Mouse (Mus musculus) hindbrain, embryonic 15.5 days (tissue): Measurements from ENCODE around the gene Xrcc4. TPM values are rescaled to one million over a fixed set of nuclear protein-coding genes. Genes with fewer than 3 reads are reported as not detected.

Experiments
- ATAC-seq: fragments of 200-750 bp; cut with Nextera tagmentation; 2 replicates; pipeline ENCODE4 v1.8.0; 2017; ENCODE audit warnings: low read depth, moderate number of reproducible peaks, moderate TSS enrichment; ENCODE audit not compliant: low FRiP score
- H3K27ac ChIP-seq: fragments of 300-500 bp; sonication (generic); replicated peaks from 2 replicates; pipeline ENCODE4 v1.5.1; 2015; ENCODE audit warnings: mild to moderate bottlenecking, inconsistent platforms
- H3K27me3 ChIP-seq: fragments of 300-500 bp; sonication (generic); 2 replicates; pipeline ENCODE4 v1.6.1; 2015; ENCODE audit warnings: control low read depth, inconsistent platforms
- H3K36me3 ChIP-seq: fragments of 300-500 bp; sonication (generic); 2 replicates; pipeline ENCODE4 v1.6.1; 2015; ENCODE audit warnings: control low read depth, inconsistent platforms
- H3K4me1 ChIP-seq: fragments of 300-500 bp; sonication (generic); replicated peaks from 2 replicates; pipeline ENCODE4 v1.6.1; 2015; ENCODE audit warnings: control low read depth, inconsistent platforms
- H3K4me2 ChIP-seq: fragments of 300-500 bp; sonication (generic); 2 replicates; pipeline ENCODE4 v1.6.1; 2015; ENCODE audit warnings: moderate library complexity, mild to moderate bottlenecking, inconsistent platforms
- H3K4me3 ChIP-seq: fragments of 300-500 bp; sonication (generic); 2 replicates; pipeline ENCODE4 v1.5.1; 2015; ENCODE audit warnings: mild to moderate bottlenecking, inconsistent platforms
- H3K9ac ChIP-seq: fragments of 300-500 bp; sonication (generic); 2 replicates; pipeline ENCODE4 v1.6.1; 2015; ENCODE audit warnings: inconsistent platforms
- H3K9me3 ChIP-seq: fragments of 300-500 bp; sonication (generic); 2 replicates; pipeline ENCODE4 v1.6.1; 2016; ENCODE audit warnings: control low read depth, inconsistent platforms
- whole genome bisulfite sequencing: fragments of 180-500 bp; shearing (Covaris S2); methylation state at CpG from one replicate; pipeline ENCODE4 v1.1.7; 2015; 5-methylcytosine and 5-hydroxymethylcytosine counted together
- polyA plus RNA-seq: library from polyadenylated mRNA; unstranded; fragments of >200 nt; fragmentation: Nextera tagmentation; extraction: Ambion mirVana; gene quantifications from 2 replicates; pipeline ENCODE4 v1.2.1, GENCODE M21; 2015

Xrcc4 gene
- polyA plus RNA-seq, 1 experiment from 2014 or later: 14.7 TPM

DNA sequence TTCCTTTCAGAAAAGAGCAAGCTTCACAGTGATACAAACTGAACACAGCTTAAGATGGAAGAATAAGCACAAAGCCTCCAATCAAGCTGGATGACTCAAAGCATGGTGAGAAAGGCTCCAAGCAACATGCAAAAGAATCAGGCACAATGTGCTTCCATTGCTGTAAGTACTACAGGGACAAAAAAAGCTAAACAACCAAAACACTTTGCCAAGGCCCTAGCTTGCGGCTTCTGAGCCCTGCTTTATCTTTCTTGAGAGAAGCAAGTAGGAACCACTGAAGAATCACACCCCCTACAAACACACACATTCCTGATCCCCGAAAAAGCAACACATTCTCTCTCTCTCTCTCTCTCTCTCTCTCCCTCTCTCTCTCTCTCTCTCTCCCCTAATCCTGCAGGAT, 56.9 kb downstream of the Xrcc4 start:
- no peak for ATAC-seq
- Histone ChIP-seq H3K4me1 (no peaks in the 10 kb centered on the region), H3K27me3 (no peaks in the 10 kb centered on the region), H3K27ac (no peak overlapping the region), H3K36me3 (no peaks in the 10 kb centered on the region), H3K4me2 (no peak overlapping the region), H3K9ac (no peak overlapping the region), H3K4me3 (no peak overlapping the region), H3K9me3 (no peaks in the 10 kb centered on the region)
- 44% methylated on average over 2 of the region's 2 CpGs for WGBS

DNA sequence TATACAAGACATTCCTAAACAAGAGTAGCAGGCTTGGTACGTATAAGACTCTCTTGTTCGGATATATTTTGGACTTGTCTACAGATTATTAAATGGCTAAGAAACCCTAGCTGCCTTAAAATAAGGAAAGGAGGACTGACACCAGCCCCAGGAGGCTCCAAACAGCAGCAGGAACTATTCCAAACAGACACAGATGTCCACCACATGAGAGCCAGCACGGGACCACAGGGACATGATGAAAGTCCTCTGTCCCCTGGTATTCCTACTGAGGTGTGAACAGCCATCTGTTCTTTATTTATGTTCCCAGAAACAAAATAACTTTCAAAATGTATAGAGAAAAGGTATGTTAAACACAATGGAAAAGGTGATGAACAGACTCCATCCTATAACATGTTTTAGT, 58.5 kb downstream of the Xrcc4 start:
- Histone ChIP-seq H3K36me3 (no peaks in the 10 kb centered on the region), H3K9ac (no peak overlapping the region), H3K27me3 (no peaks in the 10 kb centered on the region), H3K4me1 (no peaks in the 10 kb centered on the region), H3K4me3 (no peak overlapping the region), H3K4me2 (no peak overlapping the region), H3K27ac (no peak overlapping the region), H3K9me3 (no peaks in the 10 kb centered on the region)
- WGBS: 77% methylated on average over 3 of the region's 3 CpGs
- no peak for ATAC-seq

DNA sequence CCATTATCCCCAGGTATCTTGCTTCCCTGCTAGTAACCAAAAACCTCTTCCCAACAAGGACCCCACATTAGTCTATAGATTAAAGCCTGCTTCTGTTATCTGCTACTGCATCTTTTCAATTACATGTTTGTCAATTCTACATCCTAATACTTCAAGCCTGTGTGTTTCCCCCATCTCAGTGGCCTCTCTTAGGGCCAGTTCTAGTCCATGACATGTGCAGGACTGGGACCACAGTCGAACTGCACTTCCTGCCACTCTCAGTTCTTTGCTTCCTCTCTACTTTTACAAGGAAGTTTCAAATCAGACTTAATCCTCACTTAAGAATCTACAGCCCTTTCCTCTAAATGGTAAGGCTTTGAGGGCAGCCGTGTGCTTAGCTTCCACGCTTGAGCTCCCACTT, 76.8 kb downstream of the Xrcc4 start:
- Histone ChIP-seq H3K4me2 (no peak overlapping the region), H3K4me3 (no peak overlapping the region), H3K36me3 (no peaks in the 10 kb centered on the region), H3K9ac (no peak overlapping the region), H3K9me3 (no peaks in the 10 kb centered on the region), H3K4me1 (no peaks in the 10 kb centered on the region), H3K27ac (no peak overlapping the region), H3K27me3 (no peaks in the 10 kb centered on the region)
- 56% methylated on average over 3 of the region's 3 CpGs for WGBS
- ATAC-seq: no peak

DNA sequence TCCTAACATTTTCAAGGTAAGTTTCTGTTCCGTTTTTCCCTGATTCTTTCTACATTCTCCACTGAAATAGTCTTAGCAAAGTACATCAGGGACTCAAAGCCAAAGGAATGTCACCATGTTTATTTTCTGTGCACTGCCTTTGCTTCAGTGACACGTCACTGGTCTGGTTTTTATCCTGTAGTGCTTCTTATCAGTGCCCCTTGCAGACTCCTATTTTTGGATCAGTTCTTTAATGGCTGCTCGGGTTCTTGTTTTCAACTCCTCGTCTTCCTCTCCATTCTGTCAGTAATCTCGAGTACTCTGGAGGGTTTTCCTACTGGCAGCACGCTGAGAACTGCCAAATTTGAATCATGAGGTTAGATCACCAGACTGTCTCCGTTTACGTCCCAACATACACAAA, 77.2 kb downstream of the Xrcc4 start:
- no peak for ATAC-seq
- H3K9ac ChIP-seq: no peak overlapping the region
- 78% methylated on average over 8 of the region's 8 CpGs for WGBS
- H3K4me1 ChIP-seq: no peaks in the 10 kb centered on the region
- H3K4me3 ChIP-seq: no peak overlapping the region
- H3K27ac ChIP-seq: no peak overlapping the region
- no peak overlapping the region for H3K4me2 ChIP-seq
- H3K9me3 ChIP-seq: no peaks in the 10 kb centered on the region
- H3K36me3 ChIP-seq: no peaks in the 10 kb centered on the region
- no peaks in the 10 kb centered on the region for H3K27me3 ChIP-seq

DNA sequence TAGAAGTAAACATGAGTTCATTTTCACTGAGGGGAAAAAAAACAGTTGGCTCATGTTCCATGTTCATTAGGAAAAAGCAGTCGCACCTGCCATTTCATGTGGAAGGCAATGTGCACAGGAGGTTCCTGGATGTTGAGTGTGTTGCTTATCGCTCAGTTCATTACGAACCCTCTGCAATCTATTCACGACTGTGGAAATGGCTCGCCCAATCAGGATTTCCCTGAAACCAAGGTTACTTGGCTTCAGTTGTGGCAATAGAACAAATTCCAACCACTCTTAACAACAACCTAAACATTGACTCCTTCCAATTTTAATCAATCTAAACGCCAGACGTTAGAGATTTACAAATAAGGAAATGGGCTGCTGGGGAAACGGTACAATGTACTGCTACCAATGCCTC, 78.3 kb downstream of the Xrcc4 start:
- no peaks in the 10 kb centered on the region for H3K4me1 ChIP-seq
- H3K27me3 ChIP-seq: no peaks in the 10 kb centered on the region
- ATAC-seq: no peak
- H3K9me3 ChIP-seq: no peaks in the 10 kb centered on the region
- WGBS: 71% methylated on average over 8 of the region's 8 CpGs
- H3K4me3 ChIP-seq: no peak overlapping the region
- no peak overlapping the region for H3K9ac ChIP-seq
- H3K4me2 ChIP-seq: no peak overlapping the region
- H3K27ac ChIP-seq: no peak overlapping the region
- H3K36me3 ChIP-seq: no peaks in the 10 kb centered on the region

DNA sequence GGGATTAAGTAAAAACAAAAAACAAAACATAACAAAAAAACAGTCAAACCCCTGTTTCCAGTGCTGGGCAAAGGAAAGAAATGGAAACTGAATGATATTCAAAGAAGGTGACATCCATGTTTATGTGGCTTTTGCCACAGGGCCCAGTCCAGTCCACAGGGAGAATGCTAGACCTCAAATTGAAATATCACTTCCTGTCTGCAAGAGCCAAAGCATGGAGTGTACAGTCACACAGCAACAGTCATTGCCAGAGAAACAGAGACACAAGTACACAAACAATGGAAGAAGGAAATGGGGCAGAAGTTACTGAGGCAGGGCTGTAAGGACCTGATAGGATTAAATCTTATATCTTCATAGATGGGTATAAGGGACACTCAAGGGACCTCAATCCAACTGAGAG, 79.6 kb downstream of the Xrcc4 start:
- Histone ChIP-seq H3K27ac (no peak overlapping the region), H3K27me3 (no peaks in the 10 kb centered on the region), H3K4me1 (no peaks in the 10 kb centered on the region), H3K4me2 (no peak overlapping the region), H3K4me3 (no peak overlapping the region), H3K36me3 (no peaks in the 10 kb centered on the region), H3K9me3 (no peaks in the 10 kb centered on the region), H3K9ac (no peak overlapping the region)
- no peak for ATAC-seq

DNA sequence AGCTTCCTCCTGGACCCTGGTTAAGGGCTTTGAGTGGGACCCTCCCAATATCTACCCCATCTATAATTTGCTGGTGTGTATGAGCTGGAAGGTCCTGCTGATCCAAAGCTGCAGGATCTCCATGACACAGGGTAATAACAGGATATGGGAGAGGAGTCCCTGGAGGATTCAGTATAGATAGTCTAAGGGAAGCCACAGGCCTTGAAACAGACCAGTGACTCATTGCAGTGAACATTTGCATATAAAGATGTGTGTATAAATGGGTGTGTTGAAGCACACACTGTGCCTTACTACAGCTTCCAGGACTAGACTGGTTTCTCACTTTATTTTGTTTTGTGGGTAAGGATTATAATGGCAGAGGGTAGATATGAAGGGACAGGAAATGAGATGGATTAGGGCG, 83.8 kb downstream of the Xrcc4 start:
- Histone ChIP-seq H3K36me3 (no peaks in the 10 kb centered on the region), H3K4me2 (no peak overlapping the region), H3K4me3 (no peak overlapping the region), H3K27me3 (no peaks in the 10 kb centered on the region), H3K9ac (no peak overlapping the region), H3K27ac (no peak overlapping the region), H3K4me1 (no peaks in the 10 kb centered on the region), H3K9me3 (no peaks in the 10 kb centered on the region)
- no peak for ATAC-seq
- 96% methylated on average over 1 of the region's 1 CpGs for WGBS

DNA sequence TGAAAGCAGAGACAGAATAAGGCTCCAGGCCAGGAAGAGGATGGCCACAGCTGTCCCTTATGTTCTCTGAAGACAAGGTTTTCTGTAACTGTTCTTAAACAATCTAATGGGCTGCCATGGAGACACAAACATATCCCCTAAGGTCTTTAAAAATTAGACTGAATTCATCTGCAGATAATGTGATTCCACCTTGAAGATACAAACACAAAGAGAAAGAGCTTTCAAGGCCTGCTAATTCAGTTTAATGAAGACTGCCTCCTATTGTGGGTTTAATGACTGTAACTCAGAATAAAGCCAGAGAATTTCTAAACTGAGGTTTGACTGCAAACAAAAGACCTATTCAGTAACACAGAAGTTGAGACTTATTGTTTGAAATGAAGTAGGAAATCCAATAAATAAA, 91.9 kb downstream of the Xrcc4 start:
- no peak overlapping the region for H3K27ac ChIP-seq

DNA sequence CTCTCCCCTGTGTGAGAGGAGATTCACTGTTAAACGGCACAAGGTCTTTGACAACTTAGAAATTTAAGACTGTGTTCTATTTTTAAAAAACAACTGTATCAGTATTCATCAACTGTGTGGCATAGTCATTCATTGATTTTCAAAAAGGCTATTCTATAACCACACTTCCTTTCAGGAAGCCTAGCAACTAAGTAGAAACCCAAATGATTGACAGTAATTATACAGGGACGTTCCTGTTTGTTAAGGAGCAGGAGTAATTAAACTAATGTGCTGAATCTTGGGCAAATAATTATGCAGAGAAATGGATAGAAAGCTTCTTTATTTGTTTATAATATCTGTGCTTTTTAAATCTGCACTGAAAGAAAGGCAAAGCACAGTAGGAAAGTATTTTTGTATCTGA, 103.3 kb downstream of the Xrcc4 start:
- Histone ChIP-seq H3K9me3 (no peaks in the 10 kb centered on the region), H3K4me2 (no peak overlapping the region), H3K4me1 (no peaks in the 10 kb centered on the region), H3K36me3 (no peaks in the 10 kb centered on the region), H3K4me3 (no peak overlapping the region), H3K9ac (no peak overlapping the region), H3K27me3 (no peaks in the 10 kb centered on the region), H3K27ac (no peak overlapping the region)
- no peak for ATAC-seq
- WGBS: 26% methylated on average over 2 of the region's 2 CpGs

More for the DNA sequence above, 91.9 kb downstream of the Xrcc4 start:
- no peaks in the 10 kb centered on the region for H3K27me3 ChIP-seq
- no peaks in the 10 kb centered on the region for H3K36me3 ChIP-seq
- 0 out of 2 replicates have a peak, but pooled peaks cover 2% of the 10 kb centered on the region for H3K4me1 ChIP-seq
- no peaks in the 10 kb centered on the region for H3K9me3 ChIP-seq
- no peak overlapping the region for H3K4me2 ChIP-seq
- no peak overlapping the region for H3K9ac ChIP-seq
- H3K4me3 ChIP-seq: no peak overlapping the region
- no peak for ATAC-seq

DNA sequence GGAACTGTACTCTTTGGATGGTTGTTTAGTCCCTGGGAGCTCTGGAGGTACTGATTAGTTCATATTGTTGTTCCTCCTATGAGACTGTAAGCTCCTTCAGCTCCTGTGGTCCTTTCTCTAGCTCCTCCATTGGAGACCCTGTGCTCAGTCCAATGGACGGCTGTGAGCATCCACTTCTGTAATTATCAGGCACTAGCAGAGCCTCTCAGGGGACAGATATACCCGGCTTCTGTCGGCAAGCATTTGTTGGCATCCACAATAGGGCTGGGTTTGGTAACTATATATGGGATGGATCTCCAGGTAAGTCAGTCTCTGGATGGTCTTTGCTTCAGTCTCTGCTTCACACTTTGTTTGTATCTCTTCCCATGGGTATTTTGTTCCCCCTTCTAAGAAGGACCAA, 118.5 kb downstream of the Xrcc4 start:
- WGBS: 74% methylated on average over 3 of the region's 3 CpGs
- Histone ChIP-seq H3K27ac (no peak overlapping the region), H3K4me2 (no peak overlapping the region), H3K4me1 (no peaks in the 10 kb centered on the region), H3K9me3 (no peaks in the 10 kb centered on the region), H3K9ac (no peak overlapping the region), H3K27me3 (no peaks in the 10 kb centered on the region), H3K4me3 (no peak overlapping the region), H3K36me3 (no peaks in the 10 kb centered on the region)
- ATAC-seq: no peak

DNA sequence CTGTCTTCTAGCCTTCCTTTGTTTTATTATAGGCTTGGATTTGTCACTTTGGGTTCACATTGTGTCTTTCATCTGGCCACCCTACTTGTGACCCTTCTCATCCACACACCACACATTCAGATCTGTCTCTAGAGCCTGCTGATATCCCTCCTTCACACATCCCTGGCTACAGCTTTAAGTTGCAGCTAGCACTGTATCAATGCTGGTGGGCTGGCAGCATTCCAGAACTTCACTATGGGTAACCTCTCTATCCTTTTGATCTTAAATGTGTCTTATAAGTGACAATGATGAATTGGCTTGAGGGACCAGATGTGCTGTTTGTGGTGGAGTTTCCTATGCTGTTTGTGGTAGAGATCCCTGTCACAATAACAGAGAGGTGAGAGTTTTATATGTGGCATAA, 120.7 kb downstream of the Xrcc4 start:
- H3K27me3 ChIP-seq: no peaks in the 10 kb centered on the region
- H3K4me1 ChIP-seq: no peaks in the 10 kb centered on the region
- no peak overlapping the region for H3K4me3 ChIP-seq
- no peak overlapping the region for H3K27ac ChIP-seq
- ATAC-seq: no peak
- H3K36me3 ChIP-seq: no peaks in the 10 kb centered on the region
- H3K9ac ChIP-seq: no peak overlapping the region
- H3K9me3 ChIP-seq: no peaks in the 10 kb centered on the region
- H3K4me2 ChIP-seq: no peak overlapping the region

DNA sequence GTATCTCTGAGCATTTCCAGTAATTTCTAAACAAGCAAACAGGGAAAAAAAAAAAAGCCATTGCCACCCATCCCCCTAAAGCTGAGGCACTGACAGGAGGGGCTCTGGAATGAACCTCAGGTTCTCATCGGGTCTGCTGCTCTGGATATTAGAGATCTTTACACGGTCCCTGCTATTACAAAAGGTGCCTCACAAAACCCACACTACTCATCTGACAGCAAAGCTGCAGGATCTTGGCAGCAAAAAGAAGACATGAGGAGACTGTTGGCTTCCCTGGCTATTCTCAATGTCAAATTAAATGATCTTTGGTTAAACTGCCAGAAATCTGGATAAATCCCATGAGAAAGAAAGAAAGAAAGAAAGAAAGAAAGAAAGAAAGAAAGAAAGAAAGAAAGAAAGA, 145.1 kb downstream of the Xrcc4 start:
- no peaks in the 10 kb centered on the region for H3K27me3 ChIP-seq
- no peaks in the 10 kb centered on the region for H3K9me3 ChIP-seq
- no peak overlapping the region for H3K4me2 ChIP-seq
- H3K36me3 ChIP-seq: no peaks in the 10 kb centered on the region
- no peak for ATAC-seq
- WGBS: 45% methylated on average over 2 of the region's 2 CpGs
- H3K4me1 ChIP-seq: no peaks in the 10 kb centered on the region
- H3K9ac ChIP-seq: no peak overlapping the region
- no peak overlapping the region for H3K4me3 ChIP-seq
- H3K27ac ChIP-seq: no peak overlapping the region

DNA sequence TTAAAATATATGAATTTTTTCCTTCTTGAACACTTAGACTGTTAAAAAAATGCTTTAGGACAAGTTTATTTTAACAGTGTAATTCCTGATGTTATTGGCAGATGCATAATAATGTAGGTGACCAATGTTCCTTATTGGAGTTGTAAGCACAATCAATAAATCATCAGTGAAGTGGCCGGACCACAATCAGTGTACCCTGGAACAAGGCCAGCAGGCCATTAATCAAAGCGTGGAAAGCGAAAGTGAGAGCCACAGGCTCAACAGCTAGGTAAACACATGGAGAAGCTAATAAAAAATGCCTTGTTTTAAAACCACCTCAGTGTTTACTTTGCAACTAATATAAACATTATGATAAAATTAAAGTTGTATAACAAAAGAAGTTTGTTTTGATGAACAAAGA, 159.9 kb downstream of the Xrcc4 start:
- no peak overlapping the region for H3K27ac ChIP-seq
- 19% methylated on average over 3 of the region's 3 CpGs for WGBS
- no peak overlapping the region for H3K9ac ChIP-seq
- H3K4me3 ChIP-seq: no peak overlapping the region
- H3K27me3 ChIP-seq: no peaks in the 10 kb centered on the region
- H3K4me2 ChIP-seq: no peak overlapping the region
- no peaks in the 10 kb centered on the region for H3K9me3 ChIP-seq
- H3K4me1 ChIP-seq: no peaks in the 10 kb centered on the region
- no peaks in the 10 kb centered on the region for H3K36me3 ChIP-seq
- no peak for ATAC-seq
